Mouse (Mus musculus): ENCODE measurements around the gene Olfr1154.

The Olfr1154 gene

DNA sequence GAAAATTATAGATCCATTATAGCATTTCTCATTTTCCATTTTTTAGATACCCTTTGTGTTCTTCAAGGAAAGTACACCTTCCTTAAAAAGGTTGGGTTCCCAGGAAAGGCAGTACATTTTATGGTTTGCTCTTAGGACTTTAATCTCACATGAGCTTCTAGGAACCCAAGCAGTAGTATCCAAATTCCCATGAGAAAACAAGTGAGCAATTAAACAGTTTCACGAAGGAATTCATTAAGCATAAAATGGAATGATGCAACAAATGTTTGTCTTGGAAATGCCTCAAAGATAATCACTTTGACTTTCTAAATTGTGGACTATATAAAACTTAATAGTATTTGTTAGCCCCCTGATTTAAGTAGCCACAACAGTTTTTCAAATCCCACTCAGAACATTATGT is at the start of gene Olfr1154:
Gene Olfr1154 (minus strand): TSS at position 101 of the 400 bp plus-strand sequence.
- DNase-seq (ENCODE audit: low spot score in 2 of 2), result no peak

DNA sequence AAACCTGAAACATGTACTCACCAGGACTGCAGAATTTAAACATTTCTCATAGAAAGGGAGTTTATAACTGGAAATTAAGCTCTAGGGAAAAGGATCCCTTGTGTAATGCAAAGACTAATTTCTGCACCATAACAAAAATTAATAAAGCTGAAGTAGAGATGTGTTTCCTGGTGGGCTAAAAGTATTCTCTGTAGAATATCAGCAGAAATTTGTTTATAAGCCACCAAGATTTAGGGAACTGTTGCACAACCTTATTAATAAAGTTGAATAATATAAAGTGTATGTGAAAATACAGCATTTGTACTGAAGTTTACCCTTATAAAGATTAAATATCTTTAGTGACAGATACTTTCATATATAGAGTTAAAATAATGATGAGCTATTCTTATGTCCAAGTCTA is 48.0 kb upstream of the Olfr1154 start, which contains the start of gene Olfr1156:
Gene Olfr1156 (minus strand): TSS at position 101 of the 400 bp plus-strand sequence.
- DNase-seq (ENCODE audit: low spot score in 2 of 2), result no peak

DNA sequence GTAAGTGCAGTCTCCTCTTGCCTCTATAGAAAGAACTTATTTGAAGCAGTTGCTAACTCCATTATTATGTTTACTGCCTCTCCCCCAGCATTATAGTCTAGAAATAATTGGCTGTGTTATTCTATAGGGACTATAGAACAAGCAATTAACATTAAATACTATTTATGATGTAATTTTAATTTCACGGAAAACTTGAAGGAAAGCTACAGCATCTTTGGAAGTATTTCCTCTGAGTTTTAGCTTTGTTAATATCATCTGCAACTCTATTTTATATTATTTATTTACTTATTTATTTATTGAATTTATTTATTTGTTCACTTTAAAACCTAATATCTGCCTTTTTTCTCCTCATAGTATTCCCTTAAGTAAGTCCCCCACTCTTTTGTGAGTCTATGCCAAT is 40.1 kb upstream of the Olfr1154 start, which contains the start of gene Olfr1155:
Gene Olfr1155 (minus strand): TSS at position 101 of the 400 bp plus-strand sequence.
- DNase-seq (ENCODE audit: low spot score in 2 of 2), result no peak

DNA sequence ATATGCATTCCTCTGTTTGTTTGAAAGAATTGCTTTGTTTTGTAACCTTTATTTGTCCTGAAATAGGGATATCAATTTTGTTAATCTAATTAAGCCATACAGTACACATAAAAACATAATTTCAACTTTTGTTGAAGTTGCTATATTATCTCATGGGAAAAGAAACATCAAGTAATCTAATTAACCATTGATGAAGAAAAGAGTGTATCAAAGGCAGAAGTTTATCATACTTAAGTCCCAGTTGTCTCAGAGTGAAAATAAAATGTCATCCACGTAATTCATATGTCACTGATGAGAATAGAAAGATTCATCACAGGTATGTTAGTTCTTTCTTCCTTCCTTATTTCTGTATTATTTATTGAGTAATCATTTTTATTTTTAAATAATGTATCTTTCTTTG is 10.3 kb downstream of the Olfr1154 start, which contains the start of gene Olfr1153:
Gene Olfr1153 (plus strand): TSS at position 301 of the 400 bp plus-strand sequence.
- DNase-seq (ENCODE audit: low spot score in 2 of 2), result no peak

DNA sequence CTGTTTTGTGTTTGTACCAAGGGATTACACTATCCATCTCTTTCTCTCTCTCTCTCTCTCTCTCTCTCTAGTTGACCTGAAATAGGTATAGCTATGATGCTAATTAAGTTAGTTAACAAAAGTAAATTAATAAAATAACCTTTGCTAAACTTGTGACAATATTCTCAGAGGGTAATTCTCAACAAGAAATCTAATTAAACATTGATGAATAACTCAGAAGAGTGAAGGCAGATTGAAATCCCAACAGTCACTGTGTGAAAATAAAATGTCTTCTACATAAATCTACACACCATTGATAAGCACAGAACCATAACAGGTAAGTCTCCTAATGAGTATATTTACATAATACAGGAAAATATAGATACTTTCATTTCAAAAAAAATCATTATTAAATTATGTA is 38.8 kb downstream of the Olfr1154 start, which contains the start of gene Olfr1152:
Gene Olfr1152 (plus strand): TSS at position 301 of the 400 bp plus-strand sequence.
- no peak for DNase-seq (ENCODE audit: low spot score in 2 of 2)

DNA sequence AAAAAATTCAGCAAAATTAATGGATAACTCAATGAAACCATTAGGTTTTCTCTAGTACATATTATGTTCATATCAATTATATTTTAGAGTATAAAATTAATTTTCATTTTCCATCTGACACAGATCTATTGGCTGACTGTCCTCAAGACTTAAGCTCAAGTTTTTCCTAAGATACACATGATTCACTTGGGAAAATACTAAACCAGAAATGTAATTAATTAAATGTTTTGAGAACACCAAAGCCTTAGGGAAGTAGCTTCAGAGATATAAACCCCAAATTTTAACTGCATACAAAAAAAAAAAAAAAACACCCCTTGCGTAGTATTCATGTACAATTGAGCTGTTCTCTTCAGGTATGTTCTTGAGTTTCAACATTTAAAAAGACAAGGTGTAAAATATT is 49.4 kb downstream of the Olfr1154 start, which contains the start of gene Olfr1151:
Gene Olfr1151 (plus strand): TSS at position 301 of the 400 bp plus-strand sequence.
- no peak for DNase-seq (ENCODE audit: low spot score in 2 of 2)
